Mouse (Mus musculus) ovary, postnatal 10 days (tissue): ENCODE measurements around the gene Pcnt.

Experiments used
- DNase-seq: peaks from one replicate; pipeline ENCODE4 v3.0.0; 2022; ENCODE audit warnings: low spot score

The Pcnt gene

DNA sequence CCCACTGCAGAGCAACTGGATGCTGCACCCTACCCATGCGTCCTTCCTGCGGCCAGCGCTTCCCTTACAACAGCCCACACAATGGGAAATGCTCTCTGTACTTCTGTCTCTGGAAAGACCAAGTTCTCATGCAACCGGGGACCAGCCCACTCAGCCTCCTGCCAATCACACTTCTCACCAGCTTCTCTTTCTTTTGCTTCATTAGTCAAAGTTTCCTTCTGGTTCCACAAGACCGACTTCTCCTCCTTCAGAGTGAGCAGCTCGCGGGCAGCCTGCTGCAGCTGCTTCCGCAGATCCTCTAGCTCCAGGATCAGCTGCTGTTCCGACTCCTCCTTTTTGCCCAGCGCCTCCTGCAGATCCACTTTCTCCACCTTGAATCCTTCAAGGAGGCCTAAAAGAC lies 34.1 kb downstream of the Pcnt start:
- DNase-seq: no peak

DNA sequence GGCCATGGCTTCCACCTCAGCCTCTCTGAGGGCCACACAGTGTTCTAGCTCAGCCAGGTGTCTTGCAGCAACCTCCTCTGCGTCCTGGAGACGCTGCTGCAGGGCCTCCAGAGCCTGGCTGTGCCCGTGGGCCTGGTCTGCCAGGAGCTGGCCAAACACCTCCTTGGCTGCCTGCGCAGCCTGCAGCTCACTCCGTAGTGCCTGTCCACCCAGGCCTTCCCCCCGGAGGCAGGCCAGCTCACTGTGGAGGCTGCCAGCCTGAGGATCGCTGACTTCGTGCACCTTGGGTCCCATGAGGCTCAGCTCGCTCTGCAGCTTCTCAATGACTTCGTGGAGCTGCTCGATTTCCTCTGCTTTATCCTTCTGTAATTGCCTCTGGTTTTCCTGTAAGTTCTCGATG lies 50.0 kb downstream of the Pcnt start:
- no peak for DNase-seq

DNA sequence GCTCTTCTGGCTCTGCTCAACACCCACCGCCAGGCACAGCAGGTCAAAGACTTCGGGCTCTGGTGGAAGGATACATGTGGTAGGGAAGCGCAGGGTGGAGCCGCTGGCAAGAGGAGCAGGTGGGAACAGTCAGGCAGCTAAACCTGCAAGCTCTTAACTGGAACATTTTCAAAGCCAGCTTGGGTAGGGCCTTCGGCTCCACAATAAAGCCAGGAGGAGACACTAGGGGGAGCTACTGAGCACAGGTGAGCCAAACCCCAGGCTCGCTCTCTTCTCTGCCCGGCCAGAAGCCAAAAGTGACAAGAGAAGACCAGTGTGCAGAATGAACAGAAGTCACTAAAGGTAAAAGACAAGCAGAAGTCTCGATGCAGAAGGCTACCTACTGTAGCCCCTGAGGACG lies 50.8 kb downstream of the Pcnt start:
- no peak for DNase-seq

DNA sequence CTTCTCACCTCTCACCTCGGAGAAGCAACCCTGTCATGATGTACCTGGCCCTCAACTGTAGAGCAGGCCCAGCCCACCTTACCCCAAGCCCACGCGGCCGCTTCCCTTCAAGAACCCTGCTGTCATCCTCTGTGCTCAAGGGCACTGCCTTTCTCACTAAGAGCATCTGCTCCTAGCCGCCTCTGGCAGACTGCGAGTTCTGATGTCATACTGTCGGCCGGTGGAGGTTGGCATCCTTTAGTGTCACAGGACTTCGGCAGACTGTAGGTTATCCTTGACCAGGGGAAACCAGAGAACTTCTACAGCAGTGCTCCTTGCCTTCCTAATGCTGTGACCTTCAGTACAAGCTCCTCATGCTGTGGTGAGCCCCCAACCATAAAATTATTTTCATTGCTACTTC lies 51.4 kb downstream of the Pcnt start:
- DNase-seq: no peak

DNA sequence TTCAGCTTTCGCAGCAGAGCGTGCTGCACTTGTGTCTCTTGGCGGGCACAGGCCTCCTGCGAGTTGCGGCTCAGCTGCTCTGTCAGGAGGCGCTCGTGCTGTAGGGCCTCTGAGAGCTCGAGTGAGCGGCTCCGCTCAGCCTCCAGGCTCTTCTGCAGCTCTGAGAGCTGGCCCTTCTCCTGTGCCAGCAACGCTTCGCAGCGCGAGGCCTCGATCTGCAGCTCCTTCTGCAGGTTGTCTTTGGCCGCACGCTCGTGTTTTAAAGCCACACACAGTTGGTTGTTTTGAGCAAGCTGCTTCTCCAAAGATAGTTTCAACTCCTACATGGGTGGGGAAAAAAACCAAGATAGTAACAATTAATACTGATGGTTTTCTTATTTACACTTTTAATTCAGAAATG lies 67.6 kb downstream of the Pcnt start:
- DNase-seq: no peak

DNA sequence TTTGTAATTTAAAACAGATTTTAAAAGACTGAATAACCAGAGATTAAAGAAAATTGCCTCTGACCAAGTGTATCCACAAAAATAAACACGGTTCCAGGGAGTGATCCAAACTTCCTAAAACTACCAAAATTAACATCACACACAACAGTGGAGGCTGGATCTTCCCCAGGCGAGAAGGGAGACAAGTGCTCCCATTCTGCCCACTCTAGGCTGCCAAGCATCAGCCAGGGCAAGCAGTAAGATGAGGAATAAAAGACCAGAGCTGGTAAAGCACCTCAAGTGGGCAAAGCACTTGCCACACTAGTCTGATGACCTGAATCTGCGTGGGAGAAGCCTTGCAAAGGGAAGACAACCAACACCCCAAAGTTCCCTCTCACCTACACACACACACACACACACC lies 70.8 kb downstream of the Pcnt start:
- DNase-seq: no peak

DNA sequence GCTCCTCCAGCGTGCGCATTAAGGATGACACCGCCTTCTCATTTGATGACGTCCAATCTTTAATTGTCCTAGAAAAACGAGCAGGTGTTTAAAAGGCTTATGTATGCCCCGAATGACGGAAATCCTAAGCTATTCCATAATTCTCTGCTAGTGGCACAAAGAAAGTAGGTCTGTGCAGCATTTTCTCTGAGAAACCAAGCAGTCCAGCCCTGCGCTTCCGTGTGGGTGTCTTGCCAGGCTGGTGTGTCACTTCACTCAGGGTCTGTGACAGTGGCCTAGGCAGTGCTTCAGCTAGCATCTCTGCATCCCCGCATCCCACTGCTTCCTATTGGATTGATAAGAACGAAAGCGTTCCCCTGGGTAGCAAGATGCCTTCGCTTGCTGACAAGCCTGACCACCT lies 73.8 kb downstream of the Pcnt start:
- no peak for DNase-seq

DNA sequence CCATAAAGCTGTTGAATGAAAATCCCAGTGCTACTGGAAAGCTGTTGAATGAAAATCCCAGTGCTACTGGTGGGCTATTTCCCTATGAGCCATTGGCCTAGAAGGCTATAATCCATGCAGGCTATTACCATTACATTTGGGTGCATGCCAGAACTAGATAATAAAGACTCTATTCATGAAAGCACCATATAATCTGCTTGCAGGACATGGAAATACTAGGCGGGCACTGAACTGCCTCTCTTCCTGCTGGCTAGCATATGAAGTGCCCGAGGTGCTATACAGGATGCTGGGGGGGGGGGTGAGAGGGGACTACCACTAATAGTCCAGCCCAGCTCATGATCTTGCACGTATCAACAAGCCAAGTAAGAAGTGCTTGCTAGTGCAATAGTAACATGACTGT lies 79.4 kb downstream of the Pcnt start:
- DNase-seq: no peak

DNA sequence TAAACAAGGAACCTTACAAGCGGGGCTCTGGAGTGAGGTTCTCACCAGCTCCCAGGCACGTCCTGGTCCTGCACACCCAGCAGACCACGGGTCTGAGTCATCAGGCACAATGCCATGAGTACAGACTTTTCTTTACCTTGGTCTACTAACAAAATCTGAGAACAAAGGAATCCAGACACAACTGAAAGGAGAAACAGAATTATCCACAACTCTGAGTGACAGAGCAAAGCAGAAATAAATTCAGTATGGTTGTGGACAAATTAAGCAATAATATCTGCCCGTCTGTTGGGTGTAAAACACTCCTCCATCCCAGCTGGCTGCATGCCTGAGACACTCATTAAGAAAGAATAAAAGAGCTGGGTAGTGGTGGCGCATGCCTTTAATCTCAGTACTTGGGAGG lies 84.1 kb downstream of the Pcnt start:
- no peak for DNase-seq

DNA sequence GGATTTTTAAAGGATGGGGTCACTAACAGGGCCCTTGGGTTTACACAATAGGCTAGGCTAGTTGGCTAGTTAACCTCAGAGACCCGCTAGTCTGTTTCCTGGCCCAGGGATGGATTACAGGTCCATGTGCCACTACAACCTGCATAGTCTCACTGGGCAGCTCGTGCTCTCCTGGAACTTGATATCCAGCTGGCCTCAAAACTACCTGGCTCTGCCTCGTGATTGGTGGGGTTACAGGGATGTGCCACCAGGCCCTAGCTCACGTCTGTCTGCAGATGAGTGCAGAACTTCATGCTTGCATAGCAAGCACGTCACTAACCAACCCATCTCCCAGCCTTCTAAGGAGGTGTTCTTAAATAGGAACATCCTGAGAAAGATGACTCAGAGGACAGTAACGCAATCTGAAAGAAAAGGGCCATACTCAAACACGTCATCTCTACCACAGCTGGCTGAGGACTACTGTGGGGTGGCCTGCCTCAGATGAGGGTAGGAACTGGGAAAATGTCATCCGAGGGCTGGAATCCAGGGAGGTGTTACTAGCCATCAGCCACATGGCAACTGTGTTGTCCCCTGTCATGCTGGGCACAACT lies 85.2 kb downstream of the Pcnt start:
- no peak for DNase-seq

DNA sequence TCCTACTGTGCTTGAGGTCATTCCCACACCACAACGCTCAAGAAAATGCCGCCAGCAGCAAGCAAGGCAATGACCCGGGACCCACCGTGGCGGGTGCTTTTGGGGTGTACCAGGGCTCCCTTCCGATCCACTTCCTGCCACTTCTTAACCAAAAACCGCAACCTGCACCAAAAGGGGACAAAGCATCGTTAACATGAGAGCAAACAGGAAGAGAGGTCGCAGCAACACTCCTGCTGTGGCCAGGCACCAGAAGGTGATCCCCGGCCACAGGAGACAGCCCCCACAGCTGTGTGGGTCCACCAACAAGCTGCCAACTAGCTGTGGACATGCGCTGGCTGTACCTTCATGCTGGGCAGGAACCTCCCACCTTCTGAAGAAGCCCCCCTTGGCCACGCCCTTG lies 87.6 kb downstream of the Pcnt start:
- no peak for DNase-seq

DNA sequence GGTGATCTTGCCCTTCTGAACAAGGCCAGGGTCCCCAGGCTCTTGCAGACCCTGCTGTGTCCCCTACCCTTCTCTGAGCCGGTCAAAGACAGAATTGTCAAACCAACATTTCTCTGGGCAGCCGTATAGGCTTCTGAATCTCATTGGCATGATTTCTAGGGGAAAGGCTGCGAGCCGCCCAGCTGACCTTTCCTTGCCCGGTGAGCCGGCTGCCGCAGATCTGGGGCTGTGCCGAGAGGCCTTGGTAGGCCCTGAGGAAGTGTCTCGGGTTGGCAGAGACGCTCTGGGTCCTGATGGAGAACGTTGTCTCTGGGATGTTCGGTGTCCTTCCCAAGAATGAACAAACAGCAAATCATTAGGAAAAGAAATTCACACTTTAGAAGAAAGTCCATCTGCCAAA lies 88.6 kb downstream of the Pcnt start:
- DNase-seq: no peak

DNA sequence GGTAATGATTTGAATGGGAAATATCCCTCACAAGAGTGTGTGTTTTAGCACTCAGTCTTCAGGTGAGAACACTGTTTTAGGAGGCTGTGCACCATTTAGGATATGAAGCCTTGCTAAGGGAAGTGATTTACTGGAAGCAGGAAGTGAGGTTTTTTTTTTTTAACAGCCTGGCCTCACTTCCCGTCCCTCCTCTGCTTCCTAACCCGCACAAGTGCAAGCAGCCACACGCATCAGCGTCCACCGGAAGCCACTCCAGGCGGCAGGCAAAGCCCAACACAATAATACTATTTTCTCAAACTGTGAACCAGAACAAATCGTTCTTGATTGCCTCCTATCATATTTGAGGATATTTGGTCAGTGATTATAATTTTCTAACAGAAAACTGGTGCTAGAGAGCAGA lies 90.6 kb downstream of the Pcnt start:
- no peak for DNase-seq

DNA sequence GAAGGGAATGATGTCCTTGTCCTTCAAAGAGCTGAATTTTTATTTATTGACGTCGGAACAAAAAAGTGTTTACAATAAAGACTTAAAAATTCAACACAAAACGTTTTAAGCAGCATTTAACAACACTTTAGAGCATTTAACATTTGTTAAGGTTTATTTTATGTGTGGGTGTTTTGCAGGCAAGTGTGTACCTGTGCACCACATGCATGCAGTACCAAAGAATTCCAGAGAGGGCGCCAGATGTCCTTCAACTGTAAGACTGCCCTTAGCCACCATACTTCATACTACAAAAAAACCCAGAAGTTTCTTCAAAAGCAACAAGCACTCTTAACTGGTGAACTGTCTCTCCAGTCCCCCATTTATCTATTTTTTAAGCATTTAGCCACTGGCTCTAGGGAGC lies 96.0 kb downstream of the Pcnt start:
- no peak for DNase-seq

DNA sequence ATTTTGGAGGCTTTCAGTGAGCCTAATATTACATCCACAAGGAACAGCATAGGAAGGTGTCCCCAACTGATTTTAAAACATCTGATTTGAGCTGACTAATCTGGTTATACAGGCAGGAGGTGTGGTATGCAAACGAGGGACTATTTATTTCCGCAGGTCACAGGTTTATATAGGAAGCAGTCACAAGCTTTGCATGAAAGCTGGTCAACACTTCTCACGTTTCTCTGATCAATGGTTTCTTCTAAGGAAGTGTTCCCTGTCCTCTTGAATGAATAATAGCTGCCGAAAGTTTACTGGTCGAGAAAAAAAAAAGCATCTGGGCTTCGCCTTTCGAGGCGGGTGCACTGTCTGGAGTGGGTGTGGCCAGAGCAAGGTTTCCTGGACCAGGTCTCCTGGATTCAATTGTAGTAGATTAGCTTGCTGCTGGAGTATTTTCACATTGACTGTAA lies 96.5 kb downstream of the Pcnt start:
- DNase-seq: no peak

DNA sequence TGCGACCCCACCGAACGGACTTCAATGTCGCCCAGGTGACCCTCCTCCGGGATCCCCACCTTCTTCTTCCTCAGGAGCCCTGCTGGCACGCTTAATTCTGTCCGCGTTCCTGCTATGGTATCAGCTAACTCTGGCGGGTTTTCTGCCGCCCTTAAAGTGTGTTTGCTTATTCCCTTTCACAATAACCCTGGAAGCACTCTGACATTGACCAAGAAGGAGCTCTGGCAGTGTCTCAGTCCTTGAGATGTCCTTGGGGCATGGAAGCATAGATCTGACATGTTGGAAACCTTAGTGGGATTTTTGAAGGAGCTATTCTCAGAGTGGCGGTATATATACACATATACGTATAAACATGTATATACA lies 97.1 kb downstream of the Pcnt start:
- no peak for DNase-seq

DNA sequence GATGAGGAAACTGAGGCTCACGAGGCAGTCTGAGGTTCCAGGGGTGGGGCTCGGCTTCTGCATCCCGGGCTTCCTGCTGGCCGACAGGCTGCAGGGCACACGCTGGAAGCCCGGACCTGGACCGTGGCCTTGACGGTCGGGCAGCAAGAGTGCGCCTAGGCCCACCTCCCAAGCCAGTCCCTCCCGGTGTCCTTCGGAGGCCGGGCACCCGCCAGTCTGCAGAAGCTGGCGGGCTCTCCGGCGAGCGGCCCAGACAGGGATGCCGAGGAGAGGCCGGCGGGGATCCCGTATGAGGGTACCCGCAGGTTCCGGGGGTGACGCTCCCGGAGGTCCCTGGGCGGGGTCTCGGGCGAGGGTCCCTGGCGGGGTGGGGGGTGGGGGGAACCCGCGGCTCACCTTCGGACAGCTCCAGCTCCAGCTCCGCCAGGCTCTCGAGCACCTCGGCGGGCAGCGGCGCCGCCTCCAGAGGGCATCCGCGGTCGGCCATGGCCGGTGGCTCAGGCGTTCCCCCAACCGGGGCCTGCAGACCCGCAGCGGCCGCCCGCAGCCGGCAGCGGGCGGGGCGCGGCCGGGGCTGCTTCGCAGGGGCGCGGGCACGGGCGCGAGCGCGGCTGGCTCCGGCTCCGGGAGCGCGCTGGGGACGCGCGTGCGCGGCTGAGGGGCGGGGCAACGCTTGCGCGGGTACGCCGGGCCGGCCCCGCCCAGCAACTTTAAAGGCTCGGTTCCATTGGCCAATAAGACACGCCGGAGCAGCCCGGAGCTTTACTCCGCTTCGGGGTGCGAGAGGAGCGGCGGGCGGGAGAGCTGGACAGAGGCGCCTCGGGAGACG lies 97.7 kb downstream of the Pcnt start, which contains the start of gene Dip2a:
TSS of gene Dip2a (minus strand) at position 581 of the 829 bp plus-strand sequence.
- DNase-seq: peak; percentile 84

DNA sequence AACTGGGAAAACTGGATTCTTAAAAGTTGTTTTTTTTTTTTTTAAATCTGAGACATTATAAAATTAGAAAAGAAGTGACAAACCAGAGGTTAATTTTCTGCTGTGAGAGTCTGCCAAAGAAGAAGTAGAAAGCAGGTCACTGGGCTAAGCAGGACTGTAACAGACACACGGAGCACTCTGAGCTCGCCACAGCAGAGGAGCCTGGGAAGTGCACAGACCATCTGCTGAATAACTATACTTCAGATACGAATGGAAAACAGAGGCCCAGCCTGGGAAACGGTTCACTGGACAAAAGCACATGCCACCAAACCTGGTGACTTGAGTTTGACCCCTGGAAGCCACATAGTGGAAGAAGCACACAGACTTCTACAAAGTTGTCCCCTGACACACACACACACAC lies 108.2 kb downstream of the Pcnt start:
- DNase-seq: no peak

DNA sequence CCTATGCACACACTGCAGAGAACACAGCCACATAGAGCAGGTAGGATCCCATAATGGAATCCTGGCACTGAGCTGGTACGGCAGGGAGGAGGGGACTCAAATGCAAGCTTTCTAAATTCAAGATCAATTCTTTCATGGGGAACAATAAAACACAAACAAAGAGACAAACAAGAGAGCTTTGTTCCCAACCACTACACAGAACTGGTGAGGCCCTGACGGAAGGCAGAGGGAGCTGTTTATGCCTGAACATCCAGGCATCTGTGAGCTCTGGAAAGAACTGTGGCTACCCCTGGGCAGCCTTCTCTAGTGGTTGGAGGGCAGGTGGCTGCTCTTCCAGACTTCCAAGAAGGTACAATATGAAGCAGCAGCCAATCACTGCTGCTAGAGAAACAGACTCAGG lies 110.5 kb downstream of the Pcnt start:
- DNase-seq: no peak

DNA sequence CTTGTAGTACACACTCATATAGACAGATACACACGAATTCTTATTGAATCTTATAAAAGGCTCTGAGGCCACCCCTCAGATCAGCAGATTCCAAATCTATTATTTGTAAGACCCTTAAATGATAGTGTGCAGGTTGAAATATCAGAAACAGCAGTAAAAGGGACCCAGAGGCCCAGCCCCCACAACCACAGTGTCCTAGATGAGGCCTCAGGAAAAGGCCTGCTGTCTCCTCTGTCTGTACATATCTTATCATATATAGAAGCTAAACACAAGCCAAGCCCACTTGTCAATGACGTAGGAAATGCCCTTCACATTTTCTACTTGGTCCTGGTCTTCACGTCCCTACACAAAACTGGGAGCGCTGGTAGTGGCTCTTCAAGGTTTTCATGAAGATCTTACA lies 113.5 kb downstream of the Pcnt start:
- no peak for DNase-seq

DNA sequence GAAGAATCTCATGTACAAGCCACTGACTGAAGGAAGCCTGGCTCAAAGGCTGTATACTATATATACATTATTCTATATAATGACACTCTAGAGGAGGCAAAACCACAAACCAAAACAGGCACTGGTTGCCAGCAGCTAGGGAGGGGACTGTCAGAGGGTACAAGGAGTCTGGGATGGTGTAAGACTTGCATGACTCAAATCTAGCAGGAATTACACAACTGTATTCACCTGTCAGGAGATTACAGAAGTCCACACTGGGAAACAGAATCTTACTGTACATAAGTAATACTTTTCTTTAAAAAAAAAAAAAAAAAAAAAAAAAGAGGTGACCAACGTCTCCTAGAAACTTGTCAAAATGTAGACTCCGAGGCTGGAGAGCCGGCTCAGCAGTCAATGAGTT lies 114.0 kb downstream of the Pcnt start:
- DNase-seq: no peak

DNA sequence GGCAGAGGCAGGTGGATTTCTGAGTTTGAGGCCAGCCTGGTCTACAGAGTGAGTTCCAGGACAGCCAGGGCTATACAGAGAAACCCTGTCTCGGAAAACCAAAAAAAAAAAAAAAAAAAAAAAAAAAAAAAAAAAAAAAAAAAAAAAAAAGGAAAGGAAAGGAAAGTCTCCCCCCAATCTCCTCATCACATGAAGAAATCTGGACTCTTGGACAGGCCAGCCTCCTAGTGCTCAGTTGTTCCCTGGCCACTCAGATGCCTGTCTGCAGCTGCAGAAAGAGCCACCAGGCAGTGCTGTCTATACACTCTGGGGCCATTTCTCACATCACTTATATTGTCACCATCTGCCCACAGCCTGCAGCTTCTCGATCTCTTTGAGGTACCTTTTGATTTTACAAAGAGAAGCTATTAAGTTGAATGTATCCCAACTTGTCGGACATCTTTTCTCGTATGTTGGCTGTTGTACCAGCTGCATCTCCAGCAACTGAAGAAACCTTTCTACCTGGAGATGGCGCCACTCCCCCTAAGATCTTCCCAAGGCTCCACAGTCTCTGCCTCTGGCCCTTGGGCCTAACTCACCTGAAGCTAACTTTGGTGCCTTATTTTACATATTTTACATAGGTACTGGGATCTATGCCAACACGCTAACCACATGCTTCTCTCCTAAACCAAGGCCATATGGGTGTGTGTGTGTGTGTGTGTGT lies 116.1 kb downstream of the Pcnt start:
- no peak for DNase-seq

DNA sequence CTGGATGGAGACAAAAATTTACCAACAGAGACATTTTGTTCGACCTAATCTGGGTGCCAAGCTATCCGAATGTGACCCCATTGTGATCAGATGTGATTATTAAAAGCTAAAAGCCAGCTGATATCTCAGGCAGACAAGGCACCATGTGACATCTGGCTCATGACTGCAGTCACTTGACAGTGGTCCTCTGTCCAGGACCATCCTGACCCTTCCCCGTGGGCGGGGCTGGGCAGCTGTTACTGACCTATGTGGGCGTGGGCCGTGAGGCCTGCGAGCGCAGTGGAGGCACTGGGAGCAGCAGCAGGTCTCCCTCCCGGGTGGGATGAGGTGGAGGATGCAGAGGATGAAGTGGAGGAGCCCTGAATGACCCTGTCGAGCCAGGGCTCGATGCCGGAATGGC lies 125.0 kb downstream of the Pcnt start:
- DNase-seq: no peak
